Mouse (Mus musculus): ENCODE results near the gene 2310011J03Rik. TPM values are rescaled to one million over a fixed set of nuclear protein-coding genes. Genes with fewer than 3 reads are reported as not detected.

The 2310011J03Rik gene
- polyA plus RNA-seq, 1 experiment from 2014 or later = 40.8 TPM

- no peak overlapping the region for H3K4me3 ChIP-seq (ENCODE audit: low read depth, low read length)
- no peaks in the 10 kb centered on the region for H3K9me3 ChIP-seq (replicated peaks; ENCODE audit: control insufficient read depth, low read length)
- H3K4me1 ChIP-seq (ENCODE audit: control insufficient read depth, insufficient read depth, low read length) = no peaks in the 10 kb centered on the region
- no peak overlapping the region for H3K27ac ChIP-seq (ENCODE audit: low read depth, low read length)
- no peak for ATAC-seq
- H3K4me2 ChIP-seq (ENCODE audit: low read length) = no peak overlapping the region
- DNase-seq (ENCODE audit: low spot score) = no peak
- no peak overlapping the region for H3K9ac ChIP-seq (ENCODE audit: low read length)
- WGBS = 91% methylated on average over 12 of the region's 12 CpGs
- H3K27me3 ChIP-seq (replicated peaks; ENCODE audit: control insufficient read depth, insufficient read depth, low read length) = peaks cover 14% of the 10 kb centered on the region
- H3K36me3 ChIP-seq (ENCODE audit: control insufficient read depth, insufficient read depth, low read length) = no peaks in the 10 kb centered on the region
These were observed 15.9 kb upstream of the 2310011J03Rik start for GRCm38 (mm10) chr10:80336263-80336662.

- no peak for ATAC-seq
- Histone ChIP-seq H3K27ac (ENCODE audit: low read depth, low read length) (no peak overlapping the region), H3K9ac (ENCODE audit: low read length) (no peak overlapping the region), H3K9me3 (replicated peaks; ENCODE audit: control insufficient read depth, low read length) (no peaks in the 10 kb centered on the region), H3K4me1 (ENCODE audit: control insufficient read depth, insufficient read depth, low read length) (peaks cover 11% of the 10 kb centered on the region), H3K4me2 (ENCODE audit: low read length) (no peak overlapping the region), H3K27me3 (replicated peaks; ENCODE audit: control insufficient read depth, insufficient read depth, low read length) (peaks cover 7% of the 10 kb centered on the region; the same call in 1 of the 2 replicates), H3K4me3 (ENCODE audit: low read depth, low read length) (no peak overlapping the region), H3K36me3 (ENCODE audit: control insufficient read depth, insufficient read depth, low read length) (no peaks in the 10 kb centered on the region)
- WGBS = 81% methylated on average over 5 of the region's 5 CpGs
- no peak for DNase-seq (ENCODE audit: low spot score)
These were observed 12.2 kb upstream of the 2310011J03Rik start for GRCm38 (mm10) chr10:80332525-80332989.

GRCm38 (mm10) chr10:80331636-80332524 is 11.5 kb upstream of the 2310011J03Rik start:
- H3K4me1 ChIP-seq (ENCODE audit: control insufficient read depth, insufficient read depth, low read length) = peaks cover 11% of the 10 kb centered on the region
- H3K36me3 ChIP-seq (ENCODE audit: control insufficient read depth, insufficient read depth, low read length) = no peaks in the 10 kb centered on the region
- no peak overlapping the region for H3K4me2 ChIP-seq (ENCODE audit: low read length)
- WGBS = 83% methylated on average over 10 of the region's 10 CpGs
- H3K9ac ChIP-seq (ENCODE audit: low read length) = no peak overlapping the region
- H3K27me3 ChIP-seq (replicated peaks; ENCODE audit: control insufficient read depth, insufficient read depth, low read length) = peaks cover 7% of the 10 kb centered on the region; the same call in 1 of the 2 replicates
- H3K27ac ChIP-seq (ENCODE audit: low read depth, low read length) = no peak overlapping the region
- no peaks in the 10 kb centered on the region for H3K9me3 ChIP-seq (replicated peaks; ENCODE audit: control insufficient read depth, low read length)
- no peak overlapping the region for H3K4me3 ChIP-seq (ENCODE audit: low read depth, low read length)
- ATAC-seq (no peak), DNase-seq (ENCODE audit: low spot score) (no peak)

GRCm38 (mm10) chr10:80330888-80331287 is 10.6 kb upstream of the 2310011J03Rik start:
- Histone ChIP-seq H3K4me3 (ENCODE audit: low read depth, low read length) (no peak overlapping the region), H3K27ac (ENCODE audit: low read depth, low read length) (no peak overlapping the region), H3K4me1 (ENCODE audit: control insufficient read depth, insufficient read depth, low read length) (peaks cover 11% of the 10 kb centered on the region), H3K9me3 (replicated peaks; ENCODE audit: control insufficient read depth, low read length) (no peaks in the 10 kb centered on the region), H3K9ac (ENCODE audit: low read length) (0 out of 2 replicates have a peak overlapping the region, but pooled peaks have one; percentile 46), H3K4me2 (ENCODE audit: low read length) (no peak overlapping the region), H3K36me3 (ENCODE audit: control insufficient read depth, insufficient read depth, low read length) (no peaks in the 10 kb centered on the region), H3K27me3 (replicated peaks; ENCODE audit: control insufficient read depth, insufficient read depth, low read length) (peaks cover 7% of the 10 kb centered on the region; the same call in 1 of the 2 replicates)
- no peak for DNase-seq (ENCODE audit: low spot score)
- ATAC-seq = no peak
- WGBS = 63% methylated on average over 2 of the region's 2 CpGs

- WGBS = 1% methylated on average over 40 of the region's 41 CpGs
- H3K27ac ChIP-seq (ENCODE audit: low read depth, low read length) = no peak overlapping the region
- no peak for DNase-seq (ENCODE audit: low spot score)
- peak overlapping the region; percentile 40 for H3K4me3 ChIP-seq (ENCODE audit: low read depth, low read length)
- H3K27me3 ChIP-seq (replicated peaks; ENCODE audit: control insufficient read depth, insufficient read depth, low read length) = peaks cover 7% of the 10 kb centered on the region; the same call in 1 of the 2 replicates
- ATAC-seq = no peak
- peaks cover 11% of the 10 kb centered on the region for H3K4me1 ChIP-seq (ENCODE audit: control insufficient read depth, insufficient read depth, low read length)
- peak overlapping the region; percentile 46 for H3K9ac ChIP-seq (ENCODE audit: low read length)
- no peaks in the 10 kb centered on the region for H3K9me3 ChIP-seq (replicated peaks; ENCODE audit: control insufficient read depth, low read length)
- H3K36me3 ChIP-seq (ENCODE audit: control insufficient read depth, insufficient read depth, low read length) = no peaks in the 10 kb centered on the region
- peak overlapping the region; percentile 79 for H3K4me2 ChIP-seq (ENCODE audit: low read length)
These were observed 9.7 kb upstream of the 2310011J03Rik start for GRCm38 (mm10) chr10:80330084-80330483.

GRCm38 (mm10) chr10:80329273-80330081 is 9.1 kb upstream of the 2310011J03Rik start, which contains the start of the genes Pcsk4 and Reep6:
TSS of gene Pcsk4 (minus strand) at chr10:80329498.
TSS of gene Reep6 (plus strand) at chr10:80329953.
- ATAC-seq (peak; percentile 94), DNase-seq (ENCODE audit: low spot score) (peak; percentile 97)
- 4% methylated on average over 34 of the region's 36 CpGs for WGBS
- peak within 1 kb of the TSS; percentile 79 for H3K4me2 ChIP-seq (ENCODE audit: low read length)
- H3K9ac ChIP-seq (ENCODE audit: low read length) = peak within 1 kb of the TSS; percentile 46
- H3K36me3 ChIP-seq (ENCODE audit: control insufficient read depth, insufficient read depth, low read length) = no peaks in the 10 kb centered on the region
- H3K9me3 ChIP-seq (replicated peaks; ENCODE audit: control insufficient read depth, low read length) = no peaks in the 10 kb centered on the region
- peak within 1 kb of the TSS; percentile 40 for H3K4me3 ChIP-seq (ENCODE audit: low read depth, low read length)
- H3K27me3 ChIP-seq (replicated peaks; ENCODE audit: control insufficient read depth, insufficient read depth, low read length) = peaks cover 7% of the 10 kb centered on the region; the same call in 1 of the 2 replicates
- H3K27ac ChIP-seq (ENCODE audit: low read depth, low read length) = no peak within 1 kb of the TSS; the same call in 1 of the 2 replicates
- peaks cover 11% of the 10 kb centered on the region for H3K4me1 ChIP-seq (ENCODE audit: control insufficient read depth, insufficient read depth, low read length)

GRCm38 (mm10) chr10:80325045-80325444 is 4.7 kb upstream of the 2310011J03Rik start:
- H3K4me3 ChIP-seq (ENCODE audit: low read depth, low read length) = no peak overlapping the region
- no peak overlapping the region for H3K4me2 ChIP-seq (ENCODE audit: low read length)
- H3K4me1 ChIP-seq (ENCODE audit: control insufficient read depth, insufficient read depth, low read length) = peaks cover 13% of the 10 kb centered on the region
- H3K36me3 ChIP-seq (ENCODE audit: control insufficient read depth, insufficient read depth, low read length) = no peaks in the 10 kb centered on the region
- WGBS = 82% methylated on average over 21 of the region's 21 CpGs
- no peak overlapping the region for H3K27ac ChIP-seq (ENCODE audit: low read depth, low read length)
- ATAC-seq (no peak), DNase-seq (ENCODE audit: low spot score) (no peak)
- no peaks in the 10 kb centered on the region for H3K27me3 ChIP-seq (replicated peaks; ENCODE audit: control insufficient read depth, insufficient read depth, low read length)
- no peak overlapping the region for H3K9ac ChIP-seq (ENCODE audit: low read length)
- H3K9me3 ChIP-seq (replicated peaks; ENCODE audit: control insufficient read depth, low read length) = no peaks in the 10 kb centered on the region

GRCm38 (mm10) chr10:80324120-80325037 is 4.0 kb upstream of the 2310011J03Rik start:
- peak overlapping the region; percentile 88; the same call in 1 of the 2 replicates for H3K4me2 ChIP-seq (ENCODE audit: low read length)
- H3K4me3 ChIP-seq (ENCODE audit: low read depth, low read length) = no peak overlapping the region
- no peak overlapping the region for H3K27ac ChIP-seq (ENCODE audit: low read depth, low read length)
- H3K4me1 ChIP-seq (ENCODE audit: control insufficient read depth, insufficient read depth, low read length) = peaks cover 16% of the 10 kb centered on the region
- no peaks in the 10 kb centered on the region for H3K27me3 ChIP-seq (replicated peaks; ENCODE audit: control insufficient read depth, insufficient read depth, low read length)
- ATAC-seq = no peak
- WGBS = 79% methylated on average over 17 of the region's 17 CpGs
- no peaks in the 10 kb centered on the region for H3K9me3 ChIP-seq (replicated peaks; ENCODE audit: control insufficient read depth, low read length)
- H3K36me3 ChIP-seq (ENCODE audit: control insufficient read depth, insufficient read depth, low read length) = no peaks in the 10 kb centered on the region
- H3K9ac ChIP-seq (ENCODE audit: low read length) = no peak overlapping the region
- DNase-seq (ENCODE audit: low spot score) = no peak

All from forebrain, embryonic 14.5 days (tissue).